Mouse (Mus musculus) T-helper 17 cell (primary cell): ENCODE data around the gene Inhba.

Experiments
- in situ Hi-C, 2 experiments: fragments of 300-600 bp; cut with MboI, MseI; formaldehyde crosslinking; loops; 1 replicate in 1 of 2; 2 replicates in 1 of 2; pipeline ENCODE4 v1.15.1; 2025; ENCODE audit warnings: high pct_unique_total_duplicates in 2 of 2

Inhba gene

DNA sequence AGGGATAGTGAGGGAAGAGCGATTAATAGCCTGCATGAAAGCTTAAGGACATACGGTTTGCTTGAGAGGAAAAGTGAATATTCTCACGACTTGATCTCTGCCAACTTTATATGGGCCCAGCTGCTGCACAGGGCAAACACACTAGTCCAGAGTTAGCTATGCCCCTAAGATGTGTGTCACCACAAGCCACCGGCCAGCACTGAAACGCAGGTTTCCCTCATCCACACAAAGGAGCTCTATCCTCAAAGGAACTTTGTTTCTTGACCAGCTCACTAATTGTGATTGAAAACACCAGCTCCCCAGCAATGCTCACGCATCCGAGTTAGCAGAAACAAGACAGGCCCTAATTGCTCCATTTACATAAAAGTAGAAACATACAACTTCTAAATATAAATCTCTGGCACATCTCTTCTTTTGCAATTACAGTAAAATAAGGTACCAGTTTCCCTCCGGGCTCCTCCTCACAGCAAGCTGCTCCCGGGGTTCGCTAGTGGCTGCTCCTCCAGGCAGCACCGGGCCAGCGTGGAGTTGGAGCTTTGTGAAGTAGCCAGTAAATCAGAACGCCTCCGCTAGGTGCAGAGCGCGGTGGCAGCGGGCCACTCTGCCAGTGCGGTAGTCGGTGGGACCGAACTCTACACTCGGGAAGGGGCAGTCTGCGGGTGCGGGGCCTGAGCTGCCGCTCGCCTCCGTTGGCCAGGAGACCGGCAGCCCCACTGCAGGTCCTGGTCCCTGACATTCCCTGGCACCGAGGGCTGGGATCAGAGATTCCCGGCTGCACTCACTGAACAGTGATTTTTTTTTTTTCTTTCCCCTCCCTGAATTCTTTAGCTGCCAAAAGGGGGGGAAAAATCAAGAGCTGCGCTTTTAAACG is at the start of gene Inhba:
TSS of gene Inhba (plus strand) at position 480 of the 871 bp plus-strand sequence.
- in situ Hi-C loops, result loop anchor here (5.0 to 25.0 kb wide), 7 partner anchors 476 to 1426 kb away; no protein-coding TSS in a partner anchor

DNA sequence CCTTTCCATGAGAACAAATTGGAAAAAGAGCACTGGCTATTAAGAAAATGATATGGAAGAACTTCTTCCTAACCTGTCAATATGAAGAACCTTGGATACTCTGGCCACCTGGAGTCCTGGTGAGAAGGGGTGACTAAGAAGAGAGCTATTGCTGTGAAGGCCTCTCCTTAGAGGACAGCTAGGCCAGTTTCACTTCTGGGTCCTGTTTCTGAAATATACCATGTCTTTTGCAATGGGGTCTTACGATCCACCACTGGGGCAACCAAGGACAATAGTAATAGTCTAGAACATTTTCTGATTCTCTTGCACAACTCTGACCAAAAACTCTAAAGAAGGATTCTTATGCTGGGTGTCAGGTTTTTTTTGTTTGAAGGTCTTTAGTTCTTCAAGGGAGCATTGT is 35.1 kb upstream of the Inhba start:
- in situ Hi-C loops, result loop anchor here in 1 of 2 experiments (10.0 kb wide), 1 partner anchor 662 kb away; no protein-coding TSS in a partner anchor

DNA sequence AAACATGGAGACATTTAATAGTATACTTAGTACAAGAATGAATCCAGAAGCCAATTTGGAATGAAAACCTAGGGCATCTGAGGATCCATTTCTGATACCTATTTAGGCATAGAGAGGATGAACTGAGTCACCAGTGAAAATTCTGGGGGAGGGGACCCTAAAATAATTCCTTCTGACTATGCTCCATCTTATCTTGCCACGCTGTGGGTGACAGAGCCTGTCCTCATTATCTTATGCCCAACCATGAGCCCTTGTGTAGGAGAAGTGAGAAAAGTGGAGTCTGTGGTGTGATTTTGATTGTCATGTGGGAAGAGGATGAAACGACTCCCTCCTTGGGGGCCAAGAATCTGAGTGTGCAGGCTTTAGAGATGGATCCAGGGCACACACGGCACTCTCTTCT is 32.1 kb upstream of the Inhba start:
- in situ Hi-C loops, result loop anchor here in 1 of 2 experiments (10.0 kb wide), 1 partner anchor 665 kb away; no protein-coding TSS in a partner anchor

DNA sequence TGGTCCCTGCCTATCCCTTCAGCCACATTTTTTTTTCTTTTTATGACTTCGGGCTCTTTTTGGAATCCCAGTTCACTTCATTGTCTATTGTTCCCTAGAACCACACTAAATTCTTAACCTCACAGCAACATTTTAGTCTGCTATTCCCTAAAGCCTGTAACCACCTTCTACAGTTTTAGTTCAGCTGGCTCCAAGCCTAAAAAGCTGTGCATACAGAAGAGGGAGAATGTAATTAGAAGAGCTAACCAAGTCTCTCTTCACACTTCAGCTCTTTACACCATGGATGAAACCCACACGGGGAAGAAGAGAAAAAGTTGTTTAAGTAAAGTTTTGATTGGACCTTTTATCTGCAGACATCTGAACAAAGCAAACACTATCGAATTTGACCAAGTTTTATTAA is 29.6 kb upstream of the Inhba start:
- in situ Hi-C loops, result loop anchor here in 1 of 2 experiments (10.0 kb wide), 2 partner anchors 1253 to 1443 kb away; no protein-coding TSS in a partner anchor

DNA sequence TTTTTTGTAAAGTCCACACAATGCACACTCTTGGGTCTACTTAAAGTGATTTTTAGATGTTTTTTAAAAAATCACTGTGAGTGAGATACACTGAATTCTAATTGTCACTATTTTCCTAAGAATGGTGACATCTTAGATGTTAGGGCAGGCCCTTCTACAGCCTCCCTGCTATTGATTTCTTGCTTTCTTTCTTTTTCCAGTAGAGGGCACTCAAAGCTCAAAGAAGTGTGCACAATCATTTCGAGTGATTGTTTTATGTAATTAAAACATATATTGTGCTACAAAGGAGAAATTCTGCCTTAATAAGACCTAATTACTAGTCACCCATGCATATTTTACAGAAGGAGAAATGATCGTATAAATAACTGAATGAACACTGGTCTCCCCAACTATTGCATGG is 25.9 kb upstream of the Inhba start:
- in situ Hi-C loops, result loop anchor here in 1 of 2 experiments (10.0 kb wide), 2 partner anchors 1249 to 1439 kb away; no protein-coding TSS in a partner anchor

DNA sequence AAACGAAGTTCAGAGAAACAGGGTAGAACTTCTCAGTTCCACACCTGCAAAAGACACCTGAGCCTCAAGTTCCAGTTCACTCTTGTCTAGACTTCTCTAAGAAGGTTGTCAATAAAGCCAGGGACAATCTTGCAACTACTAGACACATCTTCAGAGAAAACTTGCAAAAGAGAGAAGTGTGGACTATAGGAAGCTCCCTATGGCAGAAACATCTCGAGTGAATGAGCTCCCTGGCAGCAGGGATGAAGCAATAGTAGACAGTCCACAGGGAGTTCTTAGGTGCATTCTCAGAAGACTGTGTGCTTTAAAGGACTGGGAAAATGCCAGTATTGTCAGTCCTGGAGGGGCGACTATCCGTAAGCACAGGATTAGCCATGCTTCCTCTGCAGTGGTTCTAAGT is 25.5 kb upstream of the Inhba start:
- in situ Hi-C loops, result loop anchor here in 1 of 2 experiments (10.0 kb wide), 2 partner anchors 1249 to 1439 kb away; no protein-coding TSS in a partner anchor

DNA sequence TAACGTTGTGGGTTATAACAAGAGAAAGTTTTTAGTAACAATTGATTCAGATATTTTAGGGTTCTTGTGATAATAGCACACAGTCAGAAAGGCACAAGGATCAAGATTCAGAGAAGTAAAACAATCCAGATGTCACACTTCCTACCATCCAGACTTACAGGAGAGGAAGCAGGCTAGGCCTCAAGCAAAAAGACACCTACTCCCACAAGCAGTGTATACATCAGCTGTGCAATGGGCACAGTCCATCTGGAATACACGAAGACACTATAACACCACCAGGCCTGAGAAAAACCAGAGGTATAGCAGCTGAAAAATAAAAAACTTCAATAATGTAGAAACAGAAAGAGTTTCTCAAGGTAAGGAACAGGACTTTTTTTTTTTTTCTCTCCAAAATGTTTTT is 16.3 kb upstream of the Inhba start:
- in situ Hi-C loops, result loop anchor here in 1 of 2 experiments (5.0 kb wide), 1 partner anchor 1037 kb away; no protein-coding TSS in a partner anchor

DNA sequence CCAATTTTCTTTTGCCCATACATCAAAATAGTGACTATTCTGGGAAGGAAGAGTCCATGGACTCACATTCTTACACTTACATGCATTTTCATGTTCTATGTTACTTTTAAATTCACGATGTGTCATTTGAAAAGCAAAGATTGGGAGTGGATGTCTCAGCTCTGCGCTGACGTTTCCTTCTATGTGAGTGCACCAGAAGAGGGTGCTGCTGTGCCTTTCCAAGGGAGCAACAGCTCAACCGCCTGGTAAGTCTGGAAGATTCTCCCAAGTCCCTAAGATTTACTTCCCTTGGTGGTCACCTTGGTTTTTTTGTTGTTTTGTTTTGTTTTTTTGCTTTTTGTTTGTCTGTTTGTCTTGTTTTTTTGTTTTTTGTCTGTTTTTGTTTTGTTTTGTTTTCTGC is 6.1 kb upstream of the Inhba start:
- in situ Hi-C loops, result loop anchor here (10.0 to 25.0 kb wide), 3 partner anchors 482 to 1432 kb away; no protein-coding TSS in a partner anchor

DNA sequence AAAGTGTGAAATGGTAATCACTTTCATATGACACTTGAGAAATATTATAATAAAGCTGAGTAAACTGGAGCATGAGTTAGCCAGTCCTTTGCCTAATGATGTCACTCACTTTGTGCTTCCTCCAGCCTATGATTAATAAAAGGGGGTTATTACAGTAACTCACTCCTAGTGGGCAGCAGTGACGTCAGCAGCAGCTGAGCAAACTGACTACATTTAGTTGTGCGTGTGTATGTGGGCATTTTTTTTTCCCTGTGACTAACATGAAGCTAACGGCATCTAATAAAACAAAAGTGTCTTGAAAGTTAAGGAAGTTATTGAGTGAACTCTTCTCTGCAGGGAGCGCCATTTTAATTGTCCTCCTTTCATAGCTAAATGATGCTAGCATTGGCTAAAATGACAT is 3.9 kb upstream of the Inhba start:
- in situ Hi-C loops, result loop anchor here (10.0 to 25.0 kb wide), 3 partner anchors 480 to 1430 kb away; no protein-coding TSS in a partner anchor

DNA sequence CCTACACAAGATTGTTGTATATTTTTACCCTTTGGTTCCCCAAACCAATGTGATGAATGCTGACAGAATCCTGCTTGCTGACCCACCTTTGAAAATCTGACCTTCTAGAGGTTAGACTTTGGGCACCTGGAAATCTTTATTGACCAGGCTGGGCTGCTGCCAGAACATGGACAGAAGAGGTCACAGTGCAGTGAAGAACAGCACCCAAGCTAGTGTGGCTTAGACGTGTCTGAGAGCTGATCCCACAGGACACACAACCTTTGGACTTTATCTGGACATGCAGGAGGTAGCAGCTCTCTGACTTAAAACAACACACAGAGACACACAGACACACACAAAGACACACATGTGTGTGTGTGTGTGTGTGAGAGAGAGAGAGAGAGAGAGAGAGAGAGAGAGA is 3.3 kb upstream of the Inhba start:
- in situ Hi-C loops, result loop anchor here (10.0 to 25.0 kb wide), 3 partner anchors 479 to 1429 kb away; no protein-coding TSS in a partner anchor

DNA sequence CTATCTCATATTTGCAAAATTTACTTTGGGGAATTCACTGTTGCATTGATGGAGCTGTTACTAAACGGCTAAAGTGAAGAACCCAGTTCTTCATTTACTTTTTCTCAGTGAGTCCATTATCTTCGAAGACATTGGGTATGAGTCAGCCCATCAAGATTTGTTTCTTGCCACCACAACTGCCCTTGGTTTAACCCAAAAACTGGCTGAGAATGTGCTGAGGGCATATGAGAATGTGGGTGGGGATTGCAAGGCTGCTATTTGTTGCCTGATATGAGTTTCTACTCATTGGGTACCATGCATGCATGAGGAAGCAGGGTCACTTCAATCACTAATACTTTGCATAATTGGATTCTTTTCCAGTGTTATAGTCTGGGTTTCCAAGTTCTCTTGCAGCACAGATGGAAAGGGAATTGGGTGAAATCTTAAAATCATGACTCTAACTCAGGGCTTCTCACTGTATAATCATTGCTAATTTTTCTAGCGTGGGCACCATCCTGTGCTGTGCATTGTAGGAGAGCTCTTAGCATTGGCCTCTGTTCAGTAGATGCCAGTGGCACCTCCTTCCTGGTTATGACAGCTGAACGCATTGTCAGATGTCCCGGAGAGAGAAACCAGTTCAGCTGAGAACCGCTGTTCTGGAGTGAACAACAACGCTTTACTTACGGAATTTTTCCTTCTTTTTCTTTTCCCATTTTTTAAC is 1.7 kb upstream of the Inhba start:
- in situ Hi-C loops, result loop anchor here (5.0 to 25.0 kb wide), 8 partner anchors 477 to 1427 kb away; no protein-coding TSS in a partner anchor

DNA sequence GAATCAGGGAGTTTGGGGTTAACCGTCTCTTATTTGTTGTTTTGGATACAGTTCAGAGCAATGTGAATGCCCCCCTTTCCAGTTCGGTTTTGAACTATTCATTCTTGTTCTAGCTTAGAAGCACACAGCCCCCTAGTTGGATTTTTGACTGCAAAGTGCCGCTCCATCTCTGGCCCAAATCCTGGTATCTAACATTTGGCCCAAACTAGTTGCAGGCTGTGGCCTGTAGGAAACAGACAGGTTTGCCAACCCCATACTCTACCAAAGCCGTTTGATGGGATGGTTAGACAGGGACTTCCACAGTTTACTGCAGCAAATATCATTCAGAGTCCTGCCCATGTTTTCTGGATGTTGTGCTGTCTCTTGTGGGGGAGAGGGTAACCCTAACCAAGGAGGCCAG is 1.1 kb upstream of the Inhba start:
- in situ Hi-C loops, result loop anchor here (5.0 to 25.0 kb wide), 7 partner anchors 477 to 1427 kb away; no protein-coding TSS in a partner anchor

DNA sequence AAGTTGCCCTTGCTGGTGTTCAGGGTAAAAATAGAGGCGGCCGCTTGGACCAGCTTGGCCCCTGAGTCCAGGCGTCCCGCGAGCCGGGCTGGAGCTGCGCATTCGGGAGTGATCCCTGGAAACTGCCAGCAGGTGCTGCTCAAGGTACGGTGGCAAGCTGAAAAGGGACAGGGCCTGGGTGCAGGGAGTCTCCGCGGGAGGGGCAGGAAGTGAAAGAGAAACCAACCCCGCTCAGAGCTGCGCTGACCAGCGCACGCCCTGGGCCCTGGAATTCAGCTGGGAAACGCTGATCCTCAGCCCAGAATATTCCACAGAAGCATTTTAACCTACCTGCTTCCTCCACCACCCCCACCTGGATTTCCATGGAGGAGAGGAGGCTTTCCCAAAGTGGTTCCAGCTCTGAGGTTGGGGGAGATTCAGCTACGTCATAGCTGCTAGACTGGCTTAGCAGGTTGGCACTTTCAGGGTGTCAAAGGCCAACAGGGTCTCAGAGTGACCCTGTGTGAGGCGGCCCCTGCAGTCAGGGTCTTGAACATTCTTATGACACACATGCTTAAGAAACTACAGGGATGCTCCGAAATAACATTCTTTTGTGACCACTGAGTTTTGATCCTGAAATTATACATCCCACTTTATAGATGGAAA is 714 bp downstream of the Inhba start:
- in situ Hi-C loops, result loop anchor here (5.0 to 25.0 kb wide), 7 partner anchors 475 to 1425 kb away; no protein-coding TSS in a partner anchor

DNA sequence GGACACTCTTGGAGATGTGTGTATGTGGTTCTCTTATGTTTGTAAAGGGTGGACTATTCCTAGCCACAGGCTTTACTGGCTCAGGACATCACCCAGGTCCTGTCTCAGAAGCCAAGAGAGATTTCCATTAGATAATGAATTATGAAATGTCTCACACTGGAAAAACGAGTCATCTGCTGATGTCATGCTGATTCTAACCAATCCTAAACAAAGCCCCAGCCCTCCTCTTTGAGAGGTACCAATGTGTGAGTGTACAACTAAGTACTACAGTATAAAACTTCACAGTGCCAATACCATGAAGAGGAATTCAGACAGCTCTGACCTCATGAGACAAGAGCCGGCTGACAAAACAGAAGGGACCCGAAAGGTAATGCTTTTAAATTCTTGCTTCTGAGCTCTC is 2.5 kb downstream of the Inhba start:
- in situ Hi-C loops, result loop anchor here (5.0 to 25.0 kb wide), 7 partner anchors 473 to 1423 kb away; no protein-coding TSS in a partner anchor

DNA sequence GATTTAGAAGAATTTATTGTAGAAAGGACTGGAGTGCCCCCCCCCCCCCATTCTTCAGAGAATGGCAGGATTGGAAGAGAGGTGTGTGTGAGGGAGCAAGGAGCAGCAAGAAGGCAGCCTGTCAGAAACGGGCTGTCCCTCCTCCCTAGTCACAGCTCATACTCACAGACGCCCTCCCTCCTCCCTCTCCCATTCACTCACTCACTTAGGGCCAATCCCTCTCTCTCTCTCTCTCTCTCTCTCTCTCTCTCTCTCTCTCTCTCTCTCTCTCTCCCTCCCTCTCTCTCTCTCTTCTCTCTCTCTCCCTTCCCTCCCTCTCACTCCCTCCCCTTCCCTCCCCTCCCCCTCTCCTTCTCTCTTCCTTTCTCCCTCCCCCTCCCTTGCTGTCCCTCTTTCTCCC is 4.9 kb downstream of the Inhba start:
- in situ Hi-C loops, result loop anchor here (10.0 to 25.0 kb wide), 6 partner anchors 471 to 1421 kb away; no protein-coding TSS in a partner anchor

DNA sequence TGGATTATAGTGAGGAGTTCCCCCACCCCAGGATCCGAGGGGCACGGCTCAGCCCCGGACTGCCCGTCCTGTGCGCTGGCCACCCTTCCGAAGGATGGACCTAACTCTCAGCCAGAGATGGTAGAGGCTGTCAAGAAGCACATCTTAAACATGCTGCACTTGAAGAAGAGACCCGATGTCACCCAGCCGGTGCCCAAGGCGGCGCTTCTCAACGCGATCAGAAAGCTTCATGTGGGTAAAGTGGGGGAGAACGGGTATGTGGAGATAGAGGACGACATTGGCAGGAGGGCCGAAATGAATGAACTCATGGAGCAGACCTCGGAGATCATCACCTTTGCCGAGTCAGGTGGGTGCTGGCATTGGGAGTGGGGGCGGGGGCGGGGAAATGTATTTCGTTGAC is 5.7 kb downstream of the Inhba start:
- in situ Hi-C loops, result loop anchor here (10.0 to 25.0 kb wide), 6 partner anchors 470 to 1420 kb away; no protein-coding TSS in a partner anchor

DNA sequence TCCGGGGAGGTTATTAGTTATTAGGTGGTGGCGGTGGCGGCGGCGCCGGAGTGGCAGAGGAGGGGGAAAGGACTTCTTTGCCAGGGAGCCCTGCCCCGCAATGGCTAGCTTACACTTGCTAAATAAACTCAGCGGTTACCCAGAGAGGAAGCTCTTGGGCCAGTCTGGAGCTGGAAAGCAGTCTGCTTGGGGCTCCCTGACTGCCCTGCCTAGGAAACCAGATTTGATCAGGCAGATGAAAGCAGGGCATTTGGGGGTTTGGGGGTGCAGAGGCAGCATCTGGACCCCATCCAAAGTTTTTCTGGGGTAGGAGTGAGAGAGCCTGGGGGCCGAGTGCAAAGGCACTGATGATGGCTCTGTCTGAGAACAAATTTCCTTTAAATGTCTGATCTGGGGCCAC is 6.1 kb downstream of the Inhba start:
- in situ Hi-C loops, result loop anchor here (10.0 to 25.0 kb wide), 6 partner anchors 470 to 1420 kb away; no protein-coding TSS in a partner anchor

DNA sequence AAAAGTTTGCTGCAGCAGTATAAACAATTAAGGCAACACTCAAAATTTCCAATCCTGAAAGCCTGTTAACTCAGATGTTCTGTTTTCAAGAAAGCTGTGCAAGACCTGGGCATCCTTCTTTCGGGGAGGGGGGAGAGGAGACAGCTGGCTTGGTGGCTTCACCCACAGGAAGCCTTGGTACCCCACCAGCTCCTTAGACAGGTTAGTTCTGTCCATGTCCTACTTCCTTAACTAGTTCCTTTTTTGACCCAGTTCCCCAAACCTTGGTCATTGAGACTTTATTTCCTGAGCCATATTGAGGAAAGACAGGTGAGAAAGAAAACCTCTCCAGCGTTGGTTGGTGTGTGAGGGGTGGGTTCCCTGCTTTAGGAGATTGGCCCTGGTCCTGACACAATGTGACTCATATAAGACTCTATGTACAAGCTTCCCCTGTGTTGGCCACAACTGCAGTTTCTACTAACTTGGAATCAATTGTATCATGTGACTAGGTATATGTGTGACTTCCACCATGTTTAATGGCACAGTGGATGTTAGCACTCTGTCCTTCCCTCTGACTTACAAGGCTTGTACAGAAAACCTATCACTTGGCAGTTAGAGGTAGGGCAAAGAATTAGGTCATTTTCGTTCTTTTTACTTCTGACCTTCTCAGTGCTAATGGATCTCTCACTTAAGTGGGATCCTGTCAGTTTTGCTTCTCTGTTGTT is 7.3 kb downstream of the Inhba start:
- in situ Hi-C loops, result loop anchor here (10.0 to 25.0 kb wide), 6 partner anchors 468 to 1418 kb away; no protein-coding TSS in a partner anchor

DNA sequence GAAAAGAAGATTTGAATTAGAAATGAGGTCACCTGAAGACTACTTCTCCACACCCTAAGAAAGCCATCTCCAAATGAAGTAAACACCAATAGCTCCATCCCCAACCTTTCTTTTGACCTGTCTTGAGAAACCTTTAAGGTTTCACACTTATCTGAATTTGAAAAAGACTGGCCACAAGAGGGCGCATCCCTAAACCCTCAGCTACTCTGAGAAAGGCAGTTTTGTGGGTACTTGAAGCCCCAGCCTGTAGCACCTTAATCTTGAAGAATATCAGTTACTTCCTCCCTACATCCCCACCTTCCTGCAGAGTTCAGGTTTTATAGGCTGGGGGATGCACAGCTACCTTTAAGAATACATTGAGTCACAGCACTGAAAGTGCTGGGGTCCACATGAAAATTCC is 9.0 kb downstream of the Inhba start:
- in situ Hi-C loops, result loop anchor here (5.0 to 25.0 kb wide), 3 partner anchors 467 to 1417 kb away; no protein-coding TSS in a partner anchor

DNA sequence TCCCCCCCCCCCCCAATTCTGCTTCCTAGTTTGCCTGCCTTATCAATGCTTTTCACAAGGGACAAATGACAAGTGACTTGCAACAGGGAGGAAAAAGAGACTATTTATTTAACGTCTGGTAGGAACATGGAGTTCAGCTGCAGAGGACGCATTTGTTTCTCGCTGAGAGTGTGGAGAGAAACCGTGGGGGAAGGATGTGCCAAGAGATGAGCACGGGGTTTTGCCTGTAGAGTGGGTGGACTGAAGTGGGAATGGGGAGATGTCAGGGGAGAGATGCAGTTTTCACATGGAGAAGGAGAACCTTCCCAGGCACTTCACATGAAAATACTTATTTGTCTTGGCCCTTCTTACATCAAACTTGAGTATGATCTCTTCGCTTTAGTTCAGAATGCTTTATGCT is 9.5 kb downstream of the Inhba start:
- in situ Hi-C loops, result loop anchor here (5.0 to 25.0 kb wide), 3 partner anchors 466 to 1416 kb away; no protein-coding TSS in a partner anchor
